In genomic region chr15:85792819-85793218, GRCm38 (mm10) we compare ENCODE assay signal across 11 mouse cellular contexts. TPM values are rescaled to one million over a fixed set of nuclear protein-coding genes. Genes with fewer than 3 reads are reported as not detected.
DNase-seq lines count a peak whose midpoint lies in the region; ATAC-seq and TF ChIP-seq lines count a peak whose summit lies in the region.
"Had no signal": no experiment of that assay in that cellular context is flagged by ENCODE, and none has a peak within 500 bp of the region (broad histone marks: within the 10 kb centered on the region; RNA-seq: fewer than 3 reads in every experiment).

No protein-coding gene starts in this region.

- ATAC-seq in heart, embryonic 16.5 days (replicated peaks; ENCODE audit: extremely low read depth, insufficient read depth, low FRiP score), result peak; percentile 41; the same call in 1 of the 2 replicates
- no peak for ATAC-seq in stomach, postnatal 0 days (ENCODE audit: low FRiP score, low TSS enrichment)
- ATAC-seq: CD4-positive, CD25-positive, alpha-beta regulatory T cell, adult 4 months had no signal

- TF ChIP-seq CTCF in kidney, adult 2 months (conservative IDR thresholded peaks at IDR 0.05; ENCODE audit: insufficient read depth, insufficient read length, low read depth, low read length), result no peak
- TF ChIP-seq CTCF in stomach, postnatal 0 days (IDR thresholded peaks at IDR 0.05; ENCODE audit: low read depth), result no peak

- H3K27me3 ChIP-seq in kidney, adult 2 months (replicated peaks; ENCODE audit: control insufficient read depth, insufficient read depth, low read length), result no peaks in the 10 kb centered on the region
- no peaks in the 10 kb centered on the region for H3K27me3 ChIP-seq in heart, embryonic 16.5 days (ENCODE audit: control insufficient read depth, insufficient read depth, low read length)
- no peaks in the 10 kb centered on the region for H3K27me3 ChIP-seq in stomach, postnatal 0 days (ENCODE audit: control insufficient read depth, insufficient read depth, low read length)

- H3K36me3 ChIP-seq in kidney, adult 2 months (ENCODE audit: control insufficient read depth, insufficient read depth, low read length), result no peaks in the 10 kb centered on the region; the same call in 1 of the 2 replicates
- H3K36me3 ChIP-seq in heart, embryonic 16.5 days (ENCODE audit: control insufficient read depth, insufficient read depth), result peaks cover 20% of the 10 kb centered on the region
- H3K36me3 ChIP-seq in stomach, postnatal 0 days (ENCODE audit: control insufficient read depth, insufficient read depth, low read length), result no peaks in the 10 kb centered on the region

- 83% methylated on average over 1 of the region's 1 CpGs for WGBS in kidney, adult 2 months
- WGBS in heart, embryonic 16.5 days, result 43% methylated on average over 1 of the region's 1 CpGs
- WGBS in stomach, postnatal 0 days, result 81% methylated on average over 1 of the region's 1 CpGs

- peak; percentile 99 for DNase-seq in cerebellum, postnatal 10 days
- no peak for DNase-seq in cerebellum, adult 11 months
- peak; percentile 14 to 26 for DNase-seq in kidney, postnatal 4 days
- DNase-seq in kidney, adult 2 months, result no peak
- peak; percentile 30 for DNase-seq in NIH3T3 (ENCODE audit: low read depth)
- DNase-seq in stomach, postnatal 0 days (ENCODE audit: low spot score), result no peak
- DNase-seq in thymus, postnatal 0 days (ENCODE audit: low spot score), result no peak

- no peak overlapping the region for H3K9ac ChIP-seq in heart, embryonic 16.5 days (ENCODE audit: low read length)
- H3K9ac ChIP-seq in stomach, postnatal 0 days (ENCODE audit: low read length), result no peak overlapping the region

- no peaks in the 10 kb centered on the region for H3K9me3 ChIP-seq in heart, embryonic 16.5 days (replicated peaks; ENCODE audit: control insufficient read depth, low read length)
- no peaks in the 10 kb centered on the region for H3K9me3 ChIP-seq in stomach, postnatal 0 days (ENCODE audit: control insufficient read depth, low read length)

- no peak overlapping the region for H3K27ac ChIP-seq in kidney, adult 2 months (ENCODE audit: insufficient read depth, low read depth, low read length)
- H3K27ac ChIP-seq in heart, embryonic 16.5 days (ENCODE audit: low read length), result peak overlapping the region; percentile 61
- H3K27ac ChIP-seq in stomach, postnatal 0 days (replicated peaks), result no peak overlapping the region

- no peak for TF ChIP-seq POLR2A in kidney, adult 2 months (IDR thresholded peaks at IDR 0.05; ENCODE audit: low read depth, low read length)

- TF ChIP-seq EP300 in stomach, postnatal 0 days (optimal IDR thresholded peaks at IDR 0.05), result no peak

- no peaks in the 10 kb centered on the region for H3K4me1 ChIP-seq in kidney, adult 2 months (ENCODE audit: control insufficient read depth, insufficient read depth, low read length)
- peaks cover 10% of the 10 kb centered on the region for H3K4me1 ChIP-seq in heart, embryonic 16.5 days (ENCODE audit: control insufficient read depth, insufficient read depth, low read length)
- no peaks in the 10 kb centered on the region for H3K4me1 ChIP-seq in stomach, postnatal 0 days (replicated peaks; ENCODE audit: control insufficient read depth, insufficient read depth)

- no peak overlapping the region for H3K4me2 ChIP-seq in heart, embryonic 16.5 days (ENCODE audit: low read depth, low read length)
- H3K4me2 ChIP-seq in stomach, postnatal 0 days (replicated peaks; ENCODE audit: low read depth), result no peak overlapping the region

- H3K4me3 ChIP-seq in kidney, adult 2 months (ENCODE audit: insufficient read depth, low read depth, low read length), result no peak overlapping the region
- H3K4me3 ChIP-seq in heart, embryonic 16.5 days (ENCODE audit: low read length), result no peak overlapping the region
- H3K4me3 ChIP-seq in stomach, postnatal 0 days (ENCODE audit: low read depth, low read length), result no peak overlapping the region
- H3K4me3 ChIP-seq: erythroblast, embryonic 14.5 days; megakaryocyte, embryonic 14.5 days had no signal

RNA-seq across cellular contexts. Expression of gene Cdpf1, which starts 18.7 kb away (rescaled TPM):
- 51.4 and 60.7 TPM in 2 replicates for polyA plus RNA-seq in kidney, adult 2 months (2012; rRNA removed)
- polyA plus RNA-seq in heart, embryonic 16.5 days (2015; fragmentation: Nextera tagmentation; extraction: Ambion mirVana), result 48.8 and 49.8 TPM in 2 replicates
- polyA plus RNA-seq in stomach, postnatal 0 days (2015; fragmentation: Nextera tagmentation; extraction: Ambion mirVana), result 38.8 and 40.2 TPM in 2 replicates
- polyA plus RNA-seq in thymus, postnatal 0 days (2015; fragmentation: Nextera tagmentation; extraction: Ambion mirVana), result 62.3 and 62.9 TPM in 2 replicates

RNA-seq across cellular contexts. Expression of gene Pkdrej, which starts 28.7 kb away (rescaled TPM):
- 0.05 TPM in 2 replicates for polyA plus RNA-seq in kidney, adult 2 months (2012; rRNA removed)
- polyA plus RNA-seq in heart, embryonic 16.5 days (2015; fragmentation: Nextera tagmentation; extraction: Ambion mirVana), result 0.50 and 0.53 TPM in 2 replicates
- polyA plus RNA-seq in stomach, postnatal 0 days (2015; fragmentation: Nextera tagmentation; extraction: Ambion mirVana), result 0.21 and 0.27 TPM in 2 replicates
- polyA plus RNA-seq in thymus, postnatal 0 days (2015; fragmentation: Nextera tagmentation; extraction: Ambion mirVana), result 0.01 and 0.03 TPM in 2 replicates
- polyA plus RNA-seq: CD4-positive, CD25-positive, alpha-beta regulatory T cell, adult 4 months; erythroblast, embryonic 14.5 days had no signal

RNA-seq across cellular contexts. Expression of gene Ttc38, which starts 39.3 kb away (rescaled TPM):
- polyA plus RNA-seq in kidney, adult 2 months (2012; rRNA removed), result 17.1 and 19.3 TPM in 2 replicates
- polyA plus RNA-seq in heart, embryonic 16.5 days (2015; fragmentation: Nextera tagmentation; extraction: Ambion mirVana), result 4.9 and 6.2 TPM in 2 replicates
- polyA plus RNA-seq in stomach, postnatal 0 days (2015; fragmentation: Nextera tagmentation; extraction: Ambion mirVana), result 15.6 and 18.0 TPM in 2 replicates
- polyA plus RNA-seq in thymus, postnatal 0 days (2015; fragmentation: Nextera tagmentation; extraction: Ambion mirVana), result 8.1 and 10.1 TPM in 2 replicates

RNA-seq across cellular contexts. Expression of gene Ppara, which starts 58.0 kb away (rescaled TPM):
- polyA plus RNA-seq in kidney, adult 2 months (2012; rRNA removed), result 31.3 and 32.5 TPM in 2 replicates
- polyA plus RNA-seq in heart, embryonic 16.5 days (2015; fragmentation: Nextera tagmentation; extraction: Ambion mirVana), result 20.3 and 21.5 TPM in 2 replicates
- polyA plus RNA-seq in stomach, postnatal 0 days (2015; fragmentation: Nextera tagmentation; extraction: Ambion mirVana), result 16.8 and 18.8 TPM in 2 replicates
- polyA plus RNA-seq in thymus, postnatal 0 days (2015; fragmentation: Nextera tagmentation; extraction: Ambion mirVana), result 0.48 and 0.72 TPM in 2 replicates
- polyA plus RNA-seq: erythroblast, embryonic 14.5 days had no signal

Comparison
In these comparisons a context has a peak if more than half of its experiments do, and no peak if none do; other contexts are left out.
1. DNase-seq: peak in cerebellum, postnatal 10 days (2 of 2), kidney, postnatal 4 days (2 of 2) and NIH3T3 (single experiment); none in cerebellum, adult 11 months (single experiment), kidney, adult 2 months (single experiment), stomach, postnatal 0 days (single experiment) and thymus, postnatal 0 days (single experiment).